Mouse (Mus musculus) C2C12 (cell line): Measurements from ENCODE around the gene Nfib. TPM values are rescaled to one million over a fixed set of nuclear protein-coding genes. Genes with fewer than 3 reads are reported as not detected.
A peak's percentile ranks its signal among the peaks of the same experiment; 100 is the strongest.

Source experiments
- H3K27me3 ChIP-seq: one replicate; pipeline ENCODE4 v1.6.1; 2011; ENCODE audit not compliant: control insufficient read depth, insufficient read depth, insufficient read length
- H3K36me3 ChIP-seq: one replicate; pipeline ENCODE4 v1.6.1; 2011; ENCODE audit not compliant: control insufficient read depth, insufficient read depth
- H3K4me3 ChIP-seq: one replicate; pipeline ENCODE4 v1.5.1; 2011; ENCODE audit warnings: mild to moderate bottlenecking, control low read depth; ENCODE audit not compliant: poor library complexity, insufficient read depth, severe bottlenecking
- H3K79me2 ChIP-seq: one replicate; pipeline ENCODE4 v1.6.1; 2011; ENCODE audit not compliant: control insufficient read depth, insufficient read depth
- H3K79me3 ChIP-seq: one replicate; pipeline ENCODE4 v1.6.1; 2011; ENCODE audit warnings: low read depth, control low read depth
- H3ac ChIP-seq: one replicate; pipeline ENCODE3; 2011; ENCODE audit warnings: low read depth; ENCODE audit not compliant: control insufficient read depth, insufficient read length
- CEBPB ChIP-seq: IDR thresholded peaks from one replicate; pipeline ENCODE4 v1.6.1; 2011; ENCODE audit warnings: low read depth, mild to moderate bottlenecking, control low read depth, moderate library complexity
- CTCF ChIP-seq: IDR thresholded peaks from one replicate; pipeline ENCODE4 v1.5.1; 2011; ENCODE audit not compliant: control insufficient read depth, insufficient read depth, insufficient read length
- FOSL1 ChIP-seq: IDR thresholded peaks from one replicate; pipeline ENCODE4 v1.8.0; 2011; ENCODE audit warnings: mild to moderate bottlenecking, low read length; ENCODE audit not compliant: poor library complexity, insufficient read depth, severe bottlenecking
- MAX ChIP-seq: IDR thresholded peaks from one replicate; pipeline ENCODE4 v1.6.1; 2011; ENCODE audit warnings: mild to moderate bottlenecking, control low read depth
- MYOD1 ChIP-seq: IDR thresholded peaks from one replicate; pipeline ENCODE4 v1.6.1; 2011; ENCODE audit warnings: low read depth; ENCODE audit not compliant: control insufficient read depth, insufficient read length
- MYOG ChIP-seq: IDR thresholded peaks from one replicate; pipeline ENCODE4 v1.6.1; 2011; ENCODE audit not compliant: control insufficient read depth, insufficient read length; ENCODE audit errors: extremely low read depth
- USF1 ChIP-seq: IDR thresholded peaks from one replicate; pipeline ENCODE4 v1.6.1; 2011; ENCODE audit warnings: low read depth, mild to moderate bottlenecking, control low read depth, moderate library complexity
- polyA plus RNA-seq: library from polyadenylated mRNA; unstranded; fragments of >200 nt; fragmentation: generic; extraction: Trizol; gene quantifications from one replicate; pipeline ENCODE4 v1.2.1, GENCODE M21; 2012; ENCODE audit warnings: missing spikeins

Gene Nfib
- polyA plus RNA-seq, 1 experiment = 5.1 TPM

DNA sequence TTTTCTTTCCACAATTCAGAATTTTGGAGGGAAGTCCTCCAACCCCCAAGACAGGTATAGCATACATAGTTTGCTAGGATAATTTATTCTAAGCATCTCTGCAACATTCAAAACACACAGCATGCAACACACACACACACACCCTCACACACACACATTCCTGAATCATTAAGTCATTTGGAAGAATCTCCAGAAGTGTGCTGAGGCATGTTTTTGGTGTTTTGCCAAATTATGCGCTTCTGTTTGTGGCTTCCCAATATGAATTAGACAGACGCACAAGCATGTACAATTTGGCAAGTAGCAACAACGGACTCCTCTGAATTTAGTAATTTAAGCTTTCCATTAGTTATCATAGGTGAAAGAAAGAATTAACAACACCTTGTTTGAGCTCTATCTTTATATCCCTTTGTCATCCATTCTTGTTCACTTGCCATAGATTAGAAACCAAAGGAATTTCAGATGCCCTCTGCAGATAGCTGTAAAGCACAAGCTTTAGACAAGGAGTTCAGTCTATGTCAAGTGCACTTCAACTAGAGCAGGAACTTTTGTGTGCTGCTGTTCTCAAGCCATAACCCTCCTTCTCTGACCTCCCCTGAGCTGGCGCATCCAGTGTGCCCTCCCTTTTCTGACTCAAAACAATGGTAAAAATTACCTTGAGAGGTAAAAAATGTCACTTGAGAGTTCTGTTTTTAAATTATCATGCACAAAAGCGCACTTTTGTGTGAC is 235.2 kb downstream of the Nfib start:
- H3K36me3 ChIP-seq = no peaks in the 10 kb centered on the region
- TF ChIP-seq FOSL1 = peak; percentile 8
- TF ChIP-seq MYOG = no peak
- no peak for TF ChIP-seq CTCF
- TF ChIP-seq MYOD1 = peak; percentile 12

DNA sequence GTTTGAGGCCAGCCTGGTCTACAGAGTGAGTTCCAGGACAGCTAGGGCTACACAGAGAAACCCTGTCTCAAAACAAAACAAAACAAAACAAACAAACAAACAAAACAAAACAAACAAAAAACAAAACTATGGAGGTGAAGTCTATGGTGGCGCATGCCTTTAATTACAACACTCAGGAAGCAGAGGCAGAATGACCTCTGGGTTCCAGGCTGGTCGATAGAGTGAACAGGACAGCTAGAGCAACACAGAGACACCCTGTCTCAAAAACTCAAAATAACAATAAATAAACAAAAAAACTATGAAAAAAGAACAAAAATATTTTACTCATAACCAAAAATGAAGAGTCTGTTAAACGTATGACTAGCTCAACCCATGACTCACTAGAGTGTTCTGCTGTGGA is 236.6 kb downstream of the Nfib start:
- TF ChIP-seq FOSL1 (no peak), MAX (no peak), USF1 (no peak), MYOD1 (no peak), CEBPB (no peak), CTCF (no peak), MYOG (no peak)
- Histone ChIP-seq H3ac (no peak overlapping the region), H3K79me3 (peaks cover 51% of the 10 kb centered on the region), H3K79me2 (peaks cover 96% of the 10 kb centered on the region), H3K4me3 (no peak overlapping the region), H3K36me3 (no peaks in the 10 kb centered on the region), H3K27me3 (no peaks in the 10 kb centered on the region)

More for the DNA sequence above, 235.2 kb downstream of the Nfib start:
- no peak overlapping the region for H3ac ChIP-seq
- no peak overlapping the region for H3K4me3 ChIP-seq
- H3K79me2 ChIP-seq = peaks cover 95% of the 10 kb centered on the region
- no peaks in the 10 kb centered on the region for H3K27me3 ChIP-seq
- peaks cover 46% of the 10 kb centered on the region for H3K79me3 ChIP-seq

DNA sequence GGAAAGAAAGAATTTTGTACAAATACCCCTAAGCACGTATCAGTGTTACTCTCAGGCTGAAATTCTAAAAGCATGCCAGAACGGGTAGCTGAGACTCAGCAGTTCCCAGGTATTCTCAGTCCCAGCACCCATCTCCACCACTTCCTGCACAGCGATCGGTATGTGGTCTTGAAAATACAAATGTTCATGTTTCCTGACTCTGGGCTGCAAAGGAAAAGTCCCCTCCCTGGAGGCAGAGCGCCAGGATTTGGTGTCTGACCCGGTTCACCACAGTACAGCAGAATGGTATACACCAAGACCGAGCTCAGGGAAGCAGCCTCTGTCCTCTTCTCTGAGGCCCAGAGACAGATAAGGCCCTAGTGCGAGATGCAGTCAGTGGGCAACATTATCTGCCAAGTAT is 238.8 kb downstream of the Nfib start:
- H3K27me3 ChIP-seq = no peaks in the 10 kb centered on the region
- no peak overlapping the region for H3K4me3 ChIP-seq
- H3K79me3 ChIP-seq = peaks cover 44% of the 10 kb centered on the region
- no peaks in the 10 kb centered on the region for H3K36me3 ChIP-seq
- peaks cover 99% of the 10 kb centered on the region for H3K79me2 ChIP-seq
- H3ac ChIP-seq = no peak overlapping the region
- TF ChIP-seq MYOD1 (no peak), MAX (no peak), CTCF (no peak)

DNA sequence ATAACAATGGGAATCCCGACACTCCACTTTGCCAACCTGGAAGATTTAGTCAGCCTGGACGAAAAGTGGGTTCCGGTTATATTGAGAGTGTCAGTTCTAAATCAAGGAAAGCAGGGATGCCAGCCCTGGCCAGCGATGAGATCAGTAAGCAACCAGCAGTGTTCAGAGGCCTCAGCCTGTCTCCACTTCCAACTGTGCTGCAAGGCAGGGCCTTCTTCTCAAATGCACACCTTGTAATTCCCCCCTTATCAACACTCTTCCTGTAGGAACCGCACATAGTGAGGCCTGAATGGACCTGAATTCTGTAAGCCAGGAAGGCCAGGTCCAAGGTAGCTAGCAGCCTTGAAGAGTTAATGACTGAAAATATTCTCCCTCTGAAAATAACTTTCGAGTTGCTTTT is 239.4 kb downstream of the Nfib start:
- no peak overlapping the region for H3ac ChIP-seq
- TF ChIP-seq MAX (no peak), CEBPB (no peak), USF1 (no peak), MYOD1 (no peak), MYOG (no peak), FOSL1 (no peak), CTCF (no peak)
- peaks cover 46% of the 10 kb centered on the region for H3K79me3 ChIP-seq
- peaks cover 99% of the 10 kb centered on the region for H3K79me2 ChIP-seq
- H3K27me3 ChIP-seq = no peaks in the 10 kb centered on the region
- H3K4me3 ChIP-seq = no peak overlapping the region
- H3K36me3 ChIP-seq = no peaks in the 10 kb centered on the region

DNA sequence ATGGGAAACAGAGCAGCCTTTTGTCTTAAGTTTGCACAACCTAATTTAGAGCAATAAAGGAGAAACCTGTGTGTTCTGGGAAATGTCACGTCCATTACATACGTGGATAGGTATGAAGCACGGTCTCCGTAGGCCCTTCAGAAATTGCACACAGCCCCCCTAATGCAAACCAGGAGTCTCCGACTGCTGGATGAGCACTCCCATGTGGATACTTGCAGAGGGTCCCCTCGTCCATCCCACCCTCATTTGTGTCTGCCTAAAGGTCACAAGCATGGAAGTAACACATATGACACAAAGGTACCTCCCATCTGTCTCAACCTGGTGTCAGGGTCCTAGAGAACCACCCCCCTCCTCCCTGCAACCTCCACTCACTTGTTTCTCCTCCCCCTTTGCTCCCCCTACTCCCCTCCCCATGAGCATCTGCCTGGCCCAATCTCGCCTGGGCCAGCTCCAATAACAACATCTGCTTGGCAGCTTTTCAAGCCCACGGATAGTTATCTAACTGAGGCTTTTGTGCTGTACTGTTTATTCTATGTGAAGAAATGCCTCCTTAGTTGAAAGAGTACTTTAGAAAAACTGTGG is 241.4 kb downstream of the Nfib start:
- TF ChIP-seq MYOG (no peak), MYOD1 (no peak), CTCF (no peak), CEBPB (no peak), FOSL1 (no peak), MAX (no peak), USF1 (no peak)
- Histone ChIP-seq H3K79me2 (peaks cover 100% of the 10 kb centered on the region), H3K27me3 (no peaks in the 10 kb centered on the region), H3K36me3 (no peaks in the 10 kb centered on the region), H3K4me3 (no peak overlapping the region), H3ac (no peak overlapping the region), H3K79me3 (peaks cover 54% of the 10 kb centered on the region)

DNA sequence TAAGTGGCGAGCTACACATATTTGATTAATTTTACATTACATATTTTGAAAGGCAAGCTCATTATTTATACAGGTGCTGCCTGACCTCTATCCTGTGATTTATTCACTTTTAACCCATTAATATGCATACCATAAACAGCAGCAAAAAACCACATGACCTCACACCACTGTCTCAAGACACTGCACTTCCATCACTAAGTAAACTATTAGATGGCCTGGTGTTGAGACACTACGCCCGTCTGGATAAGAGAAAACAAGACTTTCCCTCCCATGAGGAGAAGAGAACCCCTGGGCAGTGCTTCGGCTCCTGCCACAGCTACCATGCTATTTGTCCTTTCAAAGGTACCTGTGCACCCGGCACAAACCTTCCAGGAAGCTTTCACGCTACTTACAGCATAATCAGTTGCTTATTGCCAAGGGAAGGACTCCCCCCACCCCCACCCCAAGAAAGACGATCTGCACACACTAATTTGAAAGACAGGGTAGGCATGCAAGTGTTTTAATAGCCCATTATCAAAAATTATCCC is 242.3 kb downstream of the Nfib start:
- peaks cover 100% of the 10 kb centered on the region for H3K79me2 ChIP-seq
- H3K36me3 ChIP-seq = no peaks in the 10 kb centered on the region
- no peak for TF ChIP-seq USF1
- TF ChIP-seq FOSL1 = no peak
- TF ChIP-seq MYOG = no peak
- no peak for TF ChIP-seq MYOD1
- TF ChIP-seq CTCF = no peak
- no peak for TF ChIP-seq MAX
- TF ChIP-seq CEBPB = no peak
- H3ac ChIP-seq = no peak overlapping the region
- H3K27me3 ChIP-seq = no peaks in the 10 kb centered on the region
- no peak overlapping the region for H3K4me3 ChIP-seq
- peaks cover 57% of the 10 kb centered on the region for H3K79me3 ChIP-seq
